Mouse (Mus musculus): ENCODE data around the gene Pafah1b3. TPM values are rescaled to one million over a fixed set of nuclear protein-coding genes. Genes with fewer than 3 reads are reported as not detected.

Gene Pafah1b3
- total and polyA plus RNA-seq, 3 experiments: 85.6 to 180 (median 110) TPM

DNA sequence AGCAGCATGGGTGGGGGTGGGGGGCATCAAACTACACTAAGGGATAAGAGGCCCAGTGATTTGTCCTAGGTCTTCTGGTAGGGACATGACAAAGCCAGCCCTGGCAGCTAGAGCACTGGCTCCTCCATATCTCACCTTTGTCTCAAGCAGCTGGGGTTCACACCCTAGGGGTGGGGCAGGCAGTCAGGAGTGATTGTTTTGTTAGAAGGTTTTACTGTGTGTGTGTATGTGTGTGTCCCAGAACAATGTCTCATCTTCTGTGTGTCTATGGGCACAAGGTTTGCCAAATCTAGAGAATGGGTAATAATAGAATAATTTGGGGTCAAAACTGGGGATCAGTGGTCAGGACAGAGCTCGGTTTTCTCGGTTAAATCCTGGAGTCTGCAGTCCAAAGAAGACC lies 7.7 kb upstream of the Pafah1b3 start:
- no peak for DNase-seq (ENCODE audit: low read depth, low spot score)
- Histone ChIP-seq H3K27me3 (ENCODE audit: control insufficient read depth in 1 of 2, insufficient read depth in 2 of 2, low read length in 2 of 2) (peaks cover 1 to 2% of the 10 kb centered on the region in 2 experiments; a peak in 2 of 4 replicates), H3K4me1 (ENCODE audit: control insufficient read depth in 1 of 2, insufficient read depth in 2 of 2, low read length in 2 of 2) (no peaks in the 10 kb centered on the region), H3K27ac (ENCODE audit: control insufficient read depth, low read depth, low read length) (no peak overlapping the region), H3K36me3 (ENCODE audit: control insufficient read depth in 1 of 2, insufficient read depth in 2 of 2, low read length in 2 of 2) (no peaks in the 10 kb centered on the region), H3K4me3 (ENCODE audit: control insufficient read depth in 1 of 2, insufficient read depth in 1 of 2, low read depth in 2 of 2, low read length in 2 of 2) (no peak overlapping the region), H3K9ac (ENCODE audit: control insufficient read depth, low read depth, low read length, poor library complexity, severe bottlenecking) (no peak overlapping the region), H3K79me2 (ENCODE audit: control insufficient read depth, insufficient read depth, low read length, poor library complexity) (no peaks in the 10 kb centered on the region), H3K9me3 (replicated peaks; ENCODE audit: insufficient read depth, low read length) (no peaks in the 10 kb centered on the region)
- TF ChIP-seq MXI1 (IDR thresholded peaks at IDR 0.05; ENCODE audit: low read depth, low read length) (no peak), TAL1 (IDR thresholded peaks at IDR 0.05; ENCODE audit: low read length) (no peak), CHD2 (IDR thresholded peaks at IDR 0.05; ENCODE audit: low read length) (no peak), HCFC1 (IDR thresholded peaks at IDR 0.05; ENCODE audit: low read depth, low read length) (no peak), BHLHE40 (IDR thresholded peaks at IDR 0.05; ENCODE audit: borderline replicate concordance, low read depth, low read length) (no peak), TCF12 (IDR thresholded peaks at IDR 0.05; ENCODE audit: low read depth, low read length) (no peak), MEF2A (IDR thresholded peaks at IDR 0.05; ENCODE audit: extremely low read depth, insufficient replicate concordance, low read depth, low read length, poor library complexity, severe bottlenecking) (no peak), RAD21 (IDR thresholded peaks at IDR 0.05; ENCODE audit: low read depth, low read length) (no peak), SMC3 (IDR thresholded peaks at IDR 0.05; ENCODE audit: low read depth, low read length) (no peak), POLR2A (IDR thresholded peaks at IDR 0.05; ENCODE audit: control insufficient read depth in 1 of 2, insufficient read depth in 1 of 2, low read depth in 1 of 2, low read length in 2 of 2, poor library complexity in 1 of 2) (no peak), POLR2AphosphoS5 (IDR thresholded peaks at IDR 0.05; ENCODE audit: borderline replicate concordance, low read depth, low read length) (no peak), NRF1 (IDR thresholded peaks at IDR 0.05; ENCODE audit: insufficient read depth, low read depth, low read length, poor library complexity, severe bottlenecking) (no peak), CHD1 (IDR thresholded peaks at IDR 0.05; ENCODE audit: low read depth, low read length) (no peak), SIN3A (IDR thresholded peaks at IDR 0.05; ENCODE audit: low read length) (no peak)

GRCm38 (mm10) chr7:25303685-25304006 lies 5.9 kb upstream of the Pafah1b3 start:
- H3K27ac ChIP-seq (ENCODE audit: control insufficient read depth, low read depth, low read length): no peak overlapping the region
- H3K4me1 ChIP-seq (ENCODE audit: control insufficient read depth in 1 of 2, insufficient read depth in 2 of 2, low read length in 2 of 2): peaks cover 0 to 2% of the 10 kb centered on the region in 2 experiments; a peak in 1 of 4 replicates
- no peaks in the 10 kb centered on the region for H3K9me3 ChIP-seq (replicated peaks; ENCODE audit: insufficient read depth, low read length)
- H3K27me3 ChIP-seq (ENCODE audit: control insufficient read depth in 1 of 2, insufficient read depth in 2 of 2, low read length in 2 of 2): peaks cover 1% of the 10 kb centered on the region in 2 experiments; a peak in 1 of 4 replicates
- DNase-seq (ENCODE audit: low read depth, low spot score): no peak
- H3K4me3 ChIP-seq (ENCODE audit: control insufficient read depth in 1 of 2, insufficient read depth in 1 of 2, low read depth in 2 of 2, low read length in 2 of 2): no peak overlapping the region
- H3K36me3 ChIP-seq (ENCODE audit: control insufficient read depth in 1 of 2, insufficient read depth in 2 of 2, low read length in 2 of 2): peaks cover 0 to 1% of the 10 kb centered on the region in 2 experiments; a peak in 1 of 4 replicates
- H3K9ac ChIP-seq (ENCODE audit: control insufficient read depth, low read depth, low read length, poor library complexity, severe bottlenecking): no peak overlapping the region
- TF ChIP-seq RCOR1 (IDR thresholded peaks at IDR 0.05; ENCODE audit: low read depth, low read length) (no peak), GATA1 (IDR thresholded peaks at IDR 0.05; ENCODE audit: low read depth, low read length) (no peak), SIN3A (IDR thresholded peaks at IDR 0.05; ENCODE audit: low read length) (no peak), HCFC1 (IDR thresholded peaks at IDR 0.05; ENCODE audit: low read depth, low read length) (no peak), MYC (IDR thresholded peaks at IDR 0.05; ENCODE audit: low read depth, low read length) (no peak), GABPA (IDR thresholded peaks at IDR 0.05; ENCODE audit: low read depth, low read length) (no peak), MAFK (IDR thresholded peaks at IDR 0.05; ENCODE audit: borderline replicate concordance, low read depth, low read length) (no peak), ELF1 (IDR thresholded peaks at IDR 0.05; ENCODE audit: low read depth, low read length) (no peak)
- H3K79me2 ChIP-seq (ENCODE audit: control insufficient read depth, insufficient read depth, low read length, poor library complexity): no peaks in the 10 kb centered on the region
